Mouse (Mus musculus) liver, embryonic 12.5 days (tissue): ENCODE results near the gene Bmt2. TPM values are rescaled to one million over a fixed set of nuclear protein-coding genes. Genes with fewer than 3 reads are reported as not detected.

Source experiments
- ATAC-seq: fragments of 200-750 bp; cut with Nextera tagmentation; 2 replicates; pipeline ENCODE4 v1.8.0; 2017; ENCODE audit warnings: moderate number of reproducible peaks, mild to moderate bottlenecking, moderate library complexity
- H3K27ac ChIP-seq: fragments of 300-500 bp; sonication (generic); 2 replicates; pipeline ENCODE4 v1.5.1; 2016; ENCODE audit warnings: mild to moderate bottlenecking
- H3K27me3 ChIP-seq: fragments of 300-500 bp; sonication (generic); replicated peaks from 2 replicates; pipeline ENCODE4 v1.6.1; 2016; ENCODE audit warnings: mild to moderate bottlenecking, moderate library complexity
- H3K36me3 ChIP-seq: fragments of 300-500 bp; sonication (generic); 2 replicates; pipeline ENCODE4 v1.6.1; 2016; ENCODE audit warnings: mild to moderate bottlenecking, moderate library complexity
- H3K4me1 ChIP-seq: fragments of 300-500 bp; sonication (generic); 2 replicates; pipeline ENCODE4 v1.6.1; 2016
- H3K4me2 ChIP-seq: fragments of 300-500 bp; sonication (generic); 2 replicates; pipeline ENCODE4 v1.6.1; 2016; ENCODE audit warnings: mild to moderate bottlenecking, moderate library complexity
- H3K4me3 ChIP-seq: fragments of 300-500 bp; sonication (generic); 2 replicates; pipeline ENCODE4 v1.5.1; 2016; ENCODE audit warnings: mild to moderate bottlenecking, moderate library complexity
- H3K9ac ChIP-seq: fragments of 300-500 bp; sonication (generic); 2 replicates; pipeline ENCODE4 v1.6.1; 2016; ENCODE audit warnings: mild to moderate bottlenecking, moderate library complexity
- H3K9me3 ChIP-seq: fragments of 300-500 bp; sonication (generic); replicated peaks from 2 replicates; pipeline ENCODE4 v1.6.1; 2016; ENCODE audit warnings: mild to moderate bottlenecking, moderate library complexity
- WGBS: fragments of 180-500 bp; shearing (Covaris S2); methylation state at CpG from one replicate; pipeline ENCODE4 v1.1.7; 2016; ENCODE audit not compliant: insufficient replicate concordance; 5-methylcytosine and 5-hydroxymethylcytosine counted together
- polyA plus RNA-seq: library from polyadenylated mRNA; unstranded; fragments of >200 nt; fragmentation: Nextera tagmentation; extraction: Ambion mirVana; gene quantifications from 2 replicates; pipeline ENCODE4 v1.2.1, GENCODE M21; 2016

Bmt2 gene
- polyA plus RNA-seq, 1 experiment from 2014 or later: 6.4 TPM

- Histone ChIP-seq H3K27me3 (no peaks in the 10 kb centered on the region), H3K4me2 (no peak overlapping the region), H3K9me3 (no peaks in the 10 kb centered on the region), H3K36me3 (no peaks in the 10 kb centered on the region), H3K27ac (no peak overlapping the region), H3K4me3 (no peak overlapping the region), H3K9ac (no peak overlapping the region), H3K4me1 (peaks cover 15% of the 10 kb centered on the region)
- WGBS: 82% methylated on average over 5 of the region's 5 CpGs
- ATAC-seq: no peak
These were observed 3.0 kb downstream of the Bmt2 start for GRCm38 (mm10) chr6:13674600-13675305.

GRCm38 (mm10) chr6:13665646-13666045 is 12.1 kb downstream of the Bmt2 start:
- 71% methylated on average over 7 of the region's 7 CpGs for WGBS
- no peak overlapping the region for H3K4me3 ChIP-seq
- H3K9me3 ChIP-seq: no peaks in the 10 kb centered on the region
- H3K4me1 ChIP-seq: no peaks in the 10 kb centered on the region
- H3K4me2 ChIP-seq: no peak overlapping the region
- ATAC-seq: no peak
- H3K27me3 ChIP-seq: no peaks in the 10 kb centered on the region
- no peak overlapping the region for H3K9ac ChIP-seq
- peaks cover 16% of the 10 kb centered on the region for H3K36me3 ChIP-seq
- no peak overlapping the region for H3K27ac ChIP-seq

GRCm38 (mm10) chr6:13658016-13658415 is 19.8 kb downstream of the Bmt2 start:
- 86% methylated on average over 2 of the region's 2 CpGs for WGBS
- no peak overlapping the region for H3K4me2 ChIP-seq
- H3K27ac ChIP-seq: no peak overlapping the region
- no peaks in the 10 kb centered on the region for H3K27me3 ChIP-seq
- H3K4me3 ChIP-seq: no peak overlapping the region
- peaks cover 19% of the 10 kb centered on the region for H3K36me3 ChIP-seq
- H3K9ac ChIP-seq: no peak overlapping the region
- no peaks in the 10 kb centered on the region for H3K9me3 ChIP-seq
- ATAC-seq: no peak
- H3K4me1 ChIP-seq: no peaks in the 10 kb centered on the region

- peaks cover 5% of the 10 kb centered on the region; the same call in 1 of the 2 replicates for H3K4me1 ChIP-seq
- no peaks in the 10 kb centered on the region for H3K9me3 ChIP-seq
- no peak overlapping the region for H3K27ac ChIP-seq
- H3K27me3 ChIP-seq: no peaks in the 10 kb centered on the region
- H3K4me2 ChIP-seq: no peak overlapping the region
- H3K36me3 ChIP-seq: peaks cover 11% of the 10 kb centered on the region
- no peak overlapping the region for H3K9ac ChIP-seq
- ATAC-seq: no peak
- no peak overlapping the region for H3K4me3 ChIP-seq
These were observed 23.7 kb downstream of the Bmt2 start for GRCm38 (mm10) chr6:13654081-13654480.

- Histone ChIP-seq H3K9ac (no peak overlapping the region), H3K9me3 (no peaks in the 10 kb centered on the region), H3K36me3 (peaks cover 19% of the 10 kb centered on the region), H3K27me3 (no peaks in the 10 kb centered on the region), H3K4me3 (no peak overlapping the region), H3K4me1 (peaks cover 5% of the 10 kb centered on the region; the same call in 1 of the 2 replicates), H3K4me2 (no peak overlapping the region), H3K27ac (no peak overlapping the region)
- peak; percentile 54 for ATAC-seq
- 62% methylated on average over 3 of the region's 3 CpGs for WGBS
These were observed 25.5 kb downstream of the Bmt2 start for GRCm38 (mm10) chr6:13652284-13652683.

- Histone ChIP-seq H3K4me3 (no peak overlapping the region), H3K9me3 (no peaks in the 10 kb centered on the region), H3K27me3 (no peaks in the 10 kb centered on the region), H3K36me3 (peaks cover 19% of the 10 kb centered on the region), H3K4me2 (no peak overlapping the region), H3K9ac (no peak overlapping the region), H3K4me1 (peaks cover 5% of the 10 kb centered on the region; the same call in 1 of the 2 replicates), H3K27ac (no peak overlapping the region)
- whole genome bisulfite sequencing: 77% methylated on average over 3 of the region's 3 CpGs
- no peak for ATAC-seq
These were observed 26.9 kb downstream of the Bmt2 start for GRCm38 (mm10) chr6:13650854-13651253.

GRCm38 (mm10) chr6:13648305-13648704 is 29.5 kb downstream of the Bmt2 start:
- H3K36me3 ChIP-seq: peaks cover 19% of the 10 kb centered on the region
- no peaks in the 10 kb centered on the region for H3K9me3 ChIP-seq
- H3K9ac ChIP-seq: no peak overlapping the region
- H3K4me3 ChIP-seq: no peak overlapping the region
- no peak for ATAC-seq
- H3K27ac ChIP-seq: no peak overlapping the region
- H3K4me2 ChIP-seq: no peak overlapping the region
- H3K27me3 ChIP-seq: no peaks in the 10 kb centered on the region
- H3K4me1 ChIP-seq: peaks cover 5% of the 10 kb centered on the region; the same call in 1 of the 2 replicates

GRCm38 (mm10) chr6:13636582-13636989 is 41.2 kb downstream of the Bmt2 start:
- H3K27ac ChIP-seq: no peak overlapping the region
- no peaks in the 10 kb centered on the region for H3K4me1 ChIP-seq
- H3K4me2 ChIP-seq: no peak overlapping the region
- no peaks in the 10 kb centered on the region for H3K27me3 ChIP-seq
- 58% methylated on average over 3 of the region's 3 CpGs for WGBS
- no peak; the same call in 1 of the 2 replicates for ATAC-seq
- peaks cover 14% of the 10 kb centered on the region for H3K36me3 ChIP-seq
- H3K9me3 ChIP-seq: no peaks in the 10 kb centered on the region
- H3K9ac ChIP-seq: no peak overlapping the region
- no peak overlapping the region for H3K4me3 ChIP-seq

GRCm38 (mm10) chr6:13632571-13632970 is 45.2 kb downstream of the Bmt2 start:
- H3K27ac ChIP-seq: no peak overlapping the region
- no peaks in the 10 kb centered on the region for H3K27me3 ChIP-seq
- ATAC-seq: no peak
- no peak overlapping the region for H3K9ac ChIP-seq
- no peak overlapping the region for H3K4me2 ChIP-seq
- 85% methylated on average over 1 of the region's 1 CpGs for WGBS
- H3K4me3 ChIP-seq: no peak overlapping the region
- H3K9me3 ChIP-seq: no peaks in the 10 kb centered on the region
- peaks cover 3% of the 10 kb centered on the region; the same call in 1 of the 2 replicates for H3K36me3 ChIP-seq
- no peaks in the 10 kb centered on the region for H3K4me1 ChIP-seq

GRCm38 (mm10) chr6:13630607-13631006 is 47.2 kb downstream of the Bmt2 start:
- no peak overlapping the region for H3K4me2 ChIP-seq
- 57% methylated on average over 2 of the region's 2 CpGs for WGBS
- peaks cover 5% of the 10 kb centered on the region; the same call in 1 of the 2 replicates for H3K36me3 ChIP-seq
- no peaks in the 10 kb centered on the region for H3K27me3 ChIP-seq
- H3K9ac ChIP-seq: no peak overlapping the region
- no peaks in the 10 kb centered on the region for H3K4me1 ChIP-seq
- no peak overlapping the region for H3K27ac ChIP-seq
- no peaks in the 10 kb centered on the region for H3K9me3 ChIP-seq
- no peak overlapping the region for H3K4me3 ChIP-seq
- ATAC-seq: no peak

GRCm38 (mm10) chr6:13619618-13620017 is 58.1 kb downstream of the Bmt2 start:
- Histone ChIP-seq H3K9me3 (no peaks in the 10 kb centered on the region), H3K27ac (no peak overlapping the region), H3K4me1 (peaks cover 15% of the 10 kb centered on the region), H3K36me3 (no peaks in the 10 kb centered on the region), H3K4me2 (no peak overlapping the region), H3K9ac (no peak overlapping the region), H3K27me3 (no peaks in the 10 kb centered on the region), H3K4me3 (no peak overlapping the region)
- 63% methylated on average over 2 of the region's 2 CpGs for WGBS
- ATAC-seq: no peak

GRCm38 (mm10) chr6:13617110-13617509 is 60.7 kb downstream of the Bmt2 start:
- H3K36me3 ChIP-seq: no peaks in the 10 kb centered on the region
- peak; percentile 82 for ATAC-seq
- H3K9ac ChIP-seq: no peak overlapping the region
- H3K4me2 ChIP-seq: no peak overlapping the region
- no peak overlapping the region for H3K4me3 ChIP-seq
- no peaks in the 10 kb centered on the region for H3K9me3 ChIP-seq
- peaks cover 15% of the 10 kb centered on the region for H3K4me1 ChIP-seq
- H3K27ac ChIP-seq: no peak overlapping the region
- no peaks in the 10 kb centered on the region for H3K27me3 ChIP-seq
- WGBS: 23% methylated on average over 3 of the region's 3 CpGs

GRCm38 (mm10) chr6:13614568-13614967 is 63.2 kb downstream of the Bmt2 start:
- Histone ChIP-seq H3K36me3 (no peaks in the 10 kb centered on the region), H3K4me2 (no peak overlapping the region), H3K4me1 (peaks cover 15% of the 10 kb centered on the region), H3K9me3 (no peaks in the 10 kb centered on the region), H3K4me3 (no peak overlapping the region), H3K9ac (no peak overlapping the region), H3K27me3 (no peaks in the 10 kb centered on the region), H3K27ac (no peak overlapping the region)
- WGBS: 58% methylated on average over 3 of the region's 3 CpGs
- no peak for ATAC-seq
